18 mouse cellular contexts compared by ENCODE assay signal in genomic region chr1:121194800-121195199, GRCm38 (mm10).
"Had no signal": no experiment of that assay in that cellular context is flagged by ENCODE, and none has a peak within 500 bp of the region (broad histone marks: within the 10 kb centered on the region; RNA-seq: fewer than 3 reads in every experiment).

No protein-coding gene starts in this region.

- H3K27ac ChIP-seq: lung, embryonic 15.5 days; macrophage; neural tube, embryonic 12.5 days; stomach, embryonic 15.5 days; stomach, postnatal 0 days had no signal

- ATAC-seq: liver, postnatal 0 days; lung, postnatal 0 days; midbrain, embryonic 16.5 days had no signal

- DNase-seq: liver, postnatal 0 days; lung, adult 2 months; lung, postnatal 14 days; lung, postnatal 36 days; midbrain, embryonic 14.5 days; right cerebral cortex, postnatal 14 days; thymus, adult 18-20 months; thymus, postnatal 14 days; thymus, postnatal 36 days had no signal

- H3K36me3 ChIP-seq: lung, embryonic 15.5 days; neural tube, embryonic 12.5 days; stomach, embryonic 15.5 days had no signal

- H3K9me3 ChIP-seq: lung, embryonic 15.5 days; neural tube, embryonic 12.5 days; stomach, embryonic 15.5 days had no signal

- H3K4me2 ChIP-seq: lung, embryonic 15.5 days; midbrain, embryonic 11.5 days; neural tube, embryonic 12.5 days; stomach, embryonic 15.5 days had no signal

- H3K27me3 ChIP-seq: lung, embryonic 15.5 days; megakaryocyte, embryonic 14.5 days; neural tube, embryonic 12.5 days; stomach, embryonic 15.5 days had no signal

- H3K4me1 ChIP-seq: lung, embryonic 15.5 days; megakaryocyte, embryonic 14.5 days; neural tube, embryonic 12.5 days; stomach, embryonic 15.5 days had no signal

- H3K4me3 ChIP-seq: lung, embryonic 15.5 days; megakaryocyte, embryonic 14.5 days; neural tube, embryonic 12.5 days; stomach, embryonic 15.5 days had no signal

- H3K9ac ChIP-seq: liver, postnatal 0 days; lung, embryonic 15.5 days; neural tube, embryonic 12.5 days; stomach, embryonic 15.5 days had no signal
